Mouse (Mus musculus): Measurements from ENCODE around the gene Hist2h4. TPM values are rescaled to one million over a fixed set of nuclear protein-coding genes. Genes with fewer than 3 reads are reported as not detected.
"Not testable (repeated sequence)": the region's sequence is repeated elsewhere in the genome, so short reads cannot be mapped to it uniquely, and the experiment has no call there.

The Hist2h4 gene
- polyA plus RNA-seq, 1 experiment from 2014 or later: 15.9 TPM

DNA sequence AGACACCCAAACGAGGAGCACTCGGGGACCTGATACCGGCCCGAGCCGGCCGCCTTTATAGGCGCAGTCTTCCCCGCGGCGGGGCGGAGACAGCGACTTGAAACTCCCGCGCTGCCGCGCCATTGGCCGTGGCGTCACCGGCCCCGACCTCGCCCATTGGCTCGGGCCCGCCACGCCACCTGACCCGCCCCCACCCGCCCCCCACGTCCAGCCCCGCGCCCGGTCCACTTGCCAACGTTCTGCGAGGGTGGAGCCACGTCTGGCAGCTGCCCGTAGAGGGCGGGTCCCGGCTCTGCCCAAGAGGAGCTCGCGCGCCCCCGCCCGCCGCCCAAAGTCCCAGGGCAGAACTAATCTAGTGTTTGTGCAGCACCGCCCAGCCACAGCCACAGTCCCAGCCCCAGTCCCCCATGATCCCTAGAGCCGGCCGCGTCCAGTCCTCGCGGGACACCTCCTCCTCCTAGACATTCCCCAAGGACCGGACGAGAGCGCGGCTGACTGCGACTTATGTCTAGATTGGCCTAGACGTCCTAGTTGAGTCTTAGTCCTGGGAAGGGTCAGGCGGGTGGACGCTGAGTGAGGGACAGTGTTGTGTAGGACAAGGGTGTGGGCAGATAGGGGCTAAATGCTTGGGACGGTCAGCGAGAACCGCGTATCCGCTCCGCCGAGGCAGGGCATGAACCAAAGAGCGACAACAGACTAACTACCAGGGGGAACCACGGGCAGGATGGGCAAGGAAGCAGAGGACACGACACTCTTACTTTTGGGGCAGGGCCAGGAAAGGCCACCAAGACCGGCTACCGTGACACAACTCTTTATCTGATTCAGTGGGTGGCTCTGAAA lies 23.9 kb downstream of the Hist2h4 start, which contains the start of gene Hist2h3c2:
Gene Hist2h3c2, minus strand, starts transcription at position 174 of the 840 bp plus-strand sequence.
- H3K9me3 ChIP-seq, H3K27me3 ChIP-seq, H3K36me3 ChIP-seq: not testable (repeated sequence)
- Histone ChIP-seq H3K4me3 (peak within 1 kb of the TSS; percentile 41), H3K9ac (peak within 1 kb of the TSS; percentile 51), H3K4me1 (peaks cover 40% of the 10 kb centered on the region), H3K4me2 (peak within 1 kb of the TSS; percentile 66), H3K27ac (peak within 1 kb of the TSS; percentile 86)
- 1% methylated on average over 10 of the region's 68 CpGs for WGBS
- ATAC-seq (ENCODE audit: borderline replicate concordance, extremely low read depth, low FRiP score, low TSS enrichment): peak; percentile 93

DNA sequence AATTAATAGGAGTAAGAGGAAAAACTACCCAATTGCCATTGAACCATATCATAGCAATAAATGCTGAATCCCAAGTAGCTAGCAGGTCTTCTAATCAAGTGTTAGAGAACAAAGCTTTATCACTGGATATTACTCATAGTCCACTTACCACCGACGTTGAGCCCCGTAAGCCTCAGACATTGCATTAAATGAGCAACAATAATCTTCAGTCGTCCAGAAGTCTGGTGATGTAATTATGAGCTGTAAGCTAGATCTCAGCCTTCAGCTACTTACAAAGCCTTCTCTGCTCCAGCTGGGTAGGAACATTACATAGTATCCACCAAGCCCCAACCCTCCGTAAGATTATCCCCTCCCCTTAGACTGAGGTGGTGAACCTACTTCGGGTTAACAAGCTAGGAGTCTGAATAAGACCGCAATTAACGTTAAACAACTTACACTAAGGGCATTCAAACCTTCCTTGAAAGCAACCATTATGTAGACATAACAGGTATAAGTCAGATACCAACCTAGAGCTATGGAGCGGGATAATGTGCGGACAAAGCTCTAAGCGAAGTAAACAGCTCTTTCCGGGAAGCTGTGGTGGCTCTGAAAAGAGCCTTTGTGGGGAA lies 25.1 kb downstream of the Hist2h4 start:
- no peak for ATAC-seq (ENCODE audit: borderline replicate concordance, extremely low read depth, low FRiP score, low TSS enrichment)
- Histone ChIP-seq H3K27me3 (no peaks in the 10 kb centered on the region), H3K36me3 (no peaks in the 10 kb centered on the region), H3K4me2 (peak overlapping the region; percentile 66), H3K9me3 (no peaks in the 10 kb centered on the region), H3K27ac (peak overlapping the region; percentile 70), H3K9ac (peak overlapping the region; percentile 51), H3K4me3 (peak overlapping the region; percentile 41), H3K4me1 (peaks cover 30% of the 10 kb centered on the region)
- under 1% methylated on average over 12 of the region's 12 CpGs for WGBS

DNA sequence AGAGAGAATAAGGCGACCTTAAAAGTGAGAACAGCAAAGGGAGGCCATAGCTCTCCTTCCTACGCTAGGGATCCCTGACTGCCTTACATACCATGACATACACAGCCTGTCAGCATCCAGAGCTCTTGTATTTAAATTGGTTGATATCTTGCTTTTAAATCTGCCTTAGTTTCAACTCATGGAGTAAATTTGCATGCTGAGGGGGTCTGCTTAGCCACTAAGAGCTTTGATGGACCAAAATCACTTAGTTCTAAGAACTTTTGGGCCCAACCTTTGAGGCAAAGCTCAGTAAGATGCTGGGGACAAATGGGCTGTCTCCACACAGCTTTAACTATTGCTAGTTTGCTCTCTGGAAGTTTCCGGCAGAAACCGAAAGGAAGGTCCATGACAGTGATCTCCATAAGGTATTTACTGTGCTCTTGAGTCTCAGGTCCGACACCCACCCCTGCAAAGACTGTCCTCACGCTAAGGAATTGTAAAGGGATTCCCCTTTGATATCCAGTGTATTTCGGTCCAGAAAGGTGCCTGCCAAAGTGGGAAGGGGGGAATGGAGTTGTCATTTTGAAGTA lies 25.7 kb downstream of the Hist2h4 start:
- Histone ChIP-seq H3K36me3 (no peaks in the 10 kb centered on the region), H3K9ac (peak overlapping the region; percentile 51), H3K9me3 (no peaks in the 10 kb centered on the region), H3K27me3 (no peaks in the 10 kb centered on the region), H3K4me1 (peaks cover 30% of the 10 kb centered on the region), H3K4me2 (peak overlapping the region; percentile 66), H3K27ac (peak overlapping the region; percentile 70), H3K4me3 (peak overlapping the region; percentile 41)
- 10% methylated on average over 7 of the region's 7 CpGs for WGBS
- ATAC-seq (ENCODE audit: borderline replicate concordance, extremely low read depth, low FRiP score, low TSS enrichment): no peak

DNA sequence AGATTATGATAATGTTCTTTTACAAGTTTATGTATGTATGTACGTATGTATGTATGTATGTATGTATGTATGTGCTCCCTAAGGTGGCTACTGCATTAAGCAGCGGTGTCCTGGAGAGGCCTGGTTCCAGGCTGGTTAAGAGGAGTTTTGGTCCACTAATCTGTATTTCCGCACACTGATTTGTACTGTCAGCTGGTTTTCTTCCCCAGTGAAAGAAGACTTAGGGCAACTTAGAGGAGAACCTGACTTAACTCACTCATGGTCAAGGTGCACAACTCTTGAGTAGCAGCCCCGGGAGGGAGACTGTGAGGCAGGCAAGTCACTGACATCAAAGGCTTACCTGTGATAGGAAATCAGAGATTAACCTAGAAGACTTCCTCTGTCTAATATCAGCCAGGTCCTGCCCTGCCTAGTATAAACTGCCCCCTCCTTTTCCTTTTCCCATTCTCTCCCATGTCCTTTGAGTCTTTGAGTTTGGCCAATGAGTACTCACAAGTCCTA lies 26.2 kb downstream of the Hist2h4 start:
- peak overlapping the region; percentile 51 for H3K9ac ChIP-seq
- peak overlapping the region; percentile 70 for H3K27ac ChIP-seq
- no peaks in the 10 kb centered on the region for H3K27me3 ChIP-seq
- H3K4me2 ChIP-seq: peak overlapping the region; percentile 66
- H3K4me3 ChIP-seq: peak overlapping the region; percentile 41
- no peaks in the 10 kb centered on the region for H3K9me3 ChIP-seq
- no peaks in the 10 kb centered on the region for H3K36me3 ChIP-seq
- 60% methylated on average over 4 of the region's 4 CpGs for WGBS
- no peak for ATAC-seq (ENCODE audit: borderline replicate concordance, extremely low read depth, low FRiP score, low TSS enrichment)
- H3K4me1 ChIP-seq: peaks cover 30% of the 10 kb centered on the region

DNA sequence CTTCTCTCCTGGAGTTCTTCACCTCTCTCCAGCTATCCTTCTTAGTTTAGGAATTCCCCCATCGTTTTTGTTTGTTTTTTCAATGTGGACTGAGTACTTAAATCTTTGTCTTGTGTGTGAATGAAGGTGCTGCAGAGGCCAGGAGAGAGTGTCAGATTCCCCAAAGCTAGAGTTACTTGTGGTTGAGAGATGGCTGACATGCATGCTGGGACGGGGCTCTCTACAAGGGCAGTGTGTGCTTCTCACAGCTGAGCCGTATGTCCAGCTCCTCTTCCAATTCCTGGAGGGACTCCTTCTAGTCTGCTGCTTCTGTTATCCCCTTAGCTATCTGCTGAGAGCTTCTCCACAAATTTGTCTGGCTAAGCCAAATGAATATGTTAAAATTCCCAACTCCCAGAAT lies 27.3 kb downstream of the Hist2h4 start:
- 30% methylated on average over 3 of the region's 3 CpGs for WGBS

DNA sequence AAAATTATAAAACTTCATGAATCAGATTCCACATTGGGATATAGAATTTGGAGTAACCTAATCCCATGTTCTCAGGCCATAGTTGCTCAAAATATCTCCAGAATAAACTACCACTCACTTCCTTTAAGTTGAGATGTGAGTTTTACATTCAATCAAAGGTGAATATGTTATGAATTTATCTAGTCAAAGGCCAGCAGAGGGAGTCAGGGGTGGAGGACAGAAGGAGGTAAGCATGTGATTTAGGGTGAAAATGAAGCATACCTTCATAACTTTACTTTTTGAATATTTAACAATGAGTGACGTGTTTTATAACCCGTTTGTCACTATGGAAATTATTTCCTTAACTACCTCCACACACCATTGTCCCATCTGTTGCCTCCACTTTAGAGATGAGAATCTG lies 28.2 kb downstream of the Hist2h4 start:
- 94% methylated on average over 2 of the region's 2 CpGs for WGBS
- no peak overlapping the region for H3K4me2 ChIP-seq
- no peak for ATAC-seq (ENCODE audit: borderline replicate concordance, extremely low read depth, low FRiP score, low TSS enrichment)

More for the DNA sequence above, 27.3 kb downstream of the Hist2h4 start:
- no peaks in the 10 kb centered on the region for H3K27me3 ChIP-seq
- no peaks in the 10 kb centered on the region for H3K9me3 ChIP-seq
- no peak overlapping the region for H3K4me2 ChIP-seq
- no peak overlapping the region for H3K9ac ChIP-seq
- H3K4me1 ChIP-seq: peaks cover 30% of the 10 kb centered on the region
- no peak overlapping the region for H3K27ac ChIP-seq
- no peak overlapping the region for H3K4me3 ChIP-seq
- no peaks in the 10 kb centered on the region for H3K36me3 ChIP-seq
- no peak for ATAC-seq (ENCODE audit: borderline replicate concordance, extremely low read depth, low FRiP score, low TSS enrichment)

DNA sequence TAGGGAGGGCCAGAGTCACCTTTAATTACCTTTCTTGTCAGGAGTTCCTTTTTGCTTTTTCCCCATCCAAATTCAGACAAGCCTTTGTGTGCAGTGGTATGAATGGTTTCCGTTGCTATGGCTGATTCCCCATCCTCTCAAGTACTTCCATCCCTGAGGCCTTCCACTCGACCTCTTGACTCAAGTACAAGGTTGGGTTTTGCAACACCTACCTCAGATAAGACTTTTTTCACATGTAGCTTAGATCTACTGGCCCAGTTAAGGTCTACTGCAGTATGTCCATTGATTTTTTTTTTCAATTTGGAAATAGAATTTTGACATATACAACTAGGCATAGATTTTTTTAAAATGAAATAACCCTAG lies 31.4 kb downstream of the Hist2h4 start:
- no peak for ATAC-seq (ENCODE audit: borderline replicate concordance, extremely low read depth, low FRiP score, low TSS enrichment)
- Histone ChIP-seq H3K4me3 (no peak overlapping the region), H3K9me3 (no peaks in the 10 kb centered on the region), H3K9ac (no peak overlapping the region), H3K4me1 (peaks cover 24% of the 10 kb centered on the region), H3K36me3 (no peaks in the 10 kb centered on the region), H3K27ac (no peak overlapping the region), H3K4me2 (no peak overlapping the region), H3K27me3 (no peaks in the 10 kb centered on the region)
- WGBS: 37% methylated on average over 2 of the region's 2 CpGs

More for the DNA sequence above, 28.2 kb downstream of the Hist2h4 start:
- no peaks in the 10 kb centered on the region for H3K9me3 ChIP-seq
- no peak overlapping the region for H3K9ac ChIP-seq
- no peaks in the 10 kb centered on the region for H3K36me3 ChIP-seq
- H3K4me3 ChIP-seq: no peak overlapping the region
- H3K27me3 ChIP-seq: no peaks in the 10 kb centered on the region
- peaks cover 28% of the 10 kb centered on the region for H3K4me1 ChIP-seq
- H3K27ac ChIP-seq: no peak overlapping the region

DNA sequence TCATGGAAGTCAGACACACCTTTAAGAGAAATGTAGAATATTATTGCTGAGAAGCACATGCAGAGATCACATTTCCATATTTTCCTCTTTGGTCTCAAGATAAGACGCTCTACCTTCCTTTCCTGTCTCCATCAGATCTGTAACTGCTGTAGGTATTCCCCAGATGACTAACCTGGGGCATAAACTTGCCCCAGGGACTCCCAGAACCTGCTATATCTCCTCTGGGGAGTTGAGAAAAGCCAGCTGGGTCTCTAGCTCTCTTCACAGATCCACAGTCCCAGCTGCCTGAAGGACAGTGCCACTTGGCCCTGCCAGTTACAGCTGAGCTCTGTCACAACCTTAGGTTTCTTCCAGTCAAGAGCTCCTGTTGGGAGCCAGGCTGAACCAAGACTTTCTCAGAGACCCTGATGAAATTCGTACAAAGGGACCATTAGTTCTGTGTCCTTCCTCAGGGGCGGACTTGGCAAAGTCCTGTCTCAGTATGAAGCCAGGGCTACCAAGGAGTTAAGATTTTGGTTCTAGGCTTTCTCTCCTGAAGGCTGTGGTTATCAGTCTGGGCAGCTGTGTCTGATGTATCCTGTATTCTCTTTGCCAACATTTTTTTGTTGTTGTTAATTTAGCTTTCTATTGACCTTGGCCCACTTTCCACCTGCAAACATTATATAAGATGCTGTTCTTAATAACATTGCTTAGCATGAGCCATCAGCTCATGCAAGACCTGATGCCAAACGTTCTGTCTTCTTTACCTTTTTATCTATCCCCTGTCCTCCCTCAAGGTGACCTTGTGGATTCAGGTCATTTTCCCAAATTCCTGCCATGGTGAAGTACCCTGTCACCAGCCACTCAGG lies 32.0 kb downstream of the Hist2h4 start:
- 57% methylated on average over 4 of the region's 4 CpGs for WGBS
- Histone ChIP-seq H3K27ac (no peak overlapping the region), H3K36me3 (no peaks in the 10 kb centered on the region), H3K27me3 (no peaks in the 10 kb centered on the region), H3K4me2 (no peak overlapping the region), H3K9me3 (no peaks in the 10 kb centered on the region), H3K4me1 (peaks cover 19% of the 10 kb centered on the region), H3K4me3 (no peak overlapping the region), H3K9ac (no peak overlapping the region)
- no peak for ATAC-seq (ENCODE audit: borderline replicate concordance, extremely low read depth, low FRiP score, low TSS enrichment)

DNA sequence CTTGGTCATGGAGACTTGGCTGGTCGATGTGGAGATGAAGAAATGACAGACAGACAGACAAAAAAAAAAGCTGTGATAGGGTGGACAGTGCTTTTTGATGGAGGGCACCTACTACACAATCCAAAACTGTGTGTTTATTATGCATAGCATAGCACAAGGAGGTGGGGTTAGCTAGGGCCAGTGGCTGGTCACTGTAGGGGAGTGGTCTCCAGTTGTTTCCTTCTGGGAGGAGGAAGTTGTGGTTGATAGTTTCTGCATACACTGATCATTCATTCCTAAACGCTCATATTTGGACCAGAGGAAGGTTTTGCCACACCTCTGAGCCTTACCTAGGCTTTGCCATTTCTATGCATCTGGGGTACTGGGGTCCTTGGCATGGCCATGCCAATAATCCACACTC lies 32.7 kb downstream of the Hist2h4 start:
- no peaks in the 10 kb centered on the region for H3K27me3 ChIP-seq
- H3K27ac ChIP-seq: no peak overlapping the region
- no peak for ATAC-seq (ENCODE audit: borderline replicate concordance, extremely low read depth, low FRiP score, low TSS enrichment)
- H3K4me2 ChIP-seq: no peak overlapping the region
- WGBS: 62% methylated on average over 2 of the region's 2 CpGs
- H3K9me3 ChIP-seq: no peaks in the 10 kb centered on the region
- peaks cover 16% of the 10 kb centered on the region; the same call in 1 of the 2 replicates for H3K4me1 ChIP-seq
- H3K36me3 ChIP-seq: no peaks in the 10 kb centered on the region
- no peak overlapping the region for H3K4me3 ChIP-seq
- no peak overlapping the region for H3K9ac ChIP-seq

GRCm38 (mm10) chr3:96228828-96229227 lies 34.3 kb downstream of the Hist2h4 start:
- no peak for ATAC-seq (ENCODE audit: borderline replicate concordance, extremely low read depth, low FRiP score, low TSS enrichment)
- H3K4me3 ChIP-seq: no peak overlapping the region
- H3K27ac ChIP-seq: no peak overlapping the region
- H3K4me1 ChIP-seq: peaks cover 16% of the 10 kb centered on the region; the same call in 1 of the 2 replicates
- no peaks in the 10 kb centered on the region for H3K36me3 ChIP-seq
- H3K9me3 ChIP-seq: no peaks in the 10 kb centered on the region
- WGBS: 49% methylated on average over 2 of the region's 2 CpGs
- no peaks in the 10 kb centered on the region for H3K27me3 ChIP-seq
- no peak overlapping the region for H3K9ac ChIP-seq
- H3K4me2 ChIP-seq: no peak overlapping the region

Data from lung, embryonic 15.5 days (tissue).